Mouse (Mus musculus) erythroblast, adult 5-6 weeks (primary cell): ENCODE measurements around the gene Slc4a1. TPM values are rescaled to one million over a fixed set of nuclear protein-coding genes. Genes with fewer than 3 reads are reported as not detected.
"Not testable (repeated sequence)": the region's sequence is repeated elsewhere in the genome, so short reads cannot be mapped to it uniquely, and the experiment has no call there.

Experiments
- ATAC-seq: replicated peaks from 2 replicates; pipeline ENCODE4 v1.8.0; 2016; ENCODE audit warnings: moderate number of reproducible peaks, mild to moderate bottlenecking, moderate TSS enrichment, inconsistent platforms; ENCODE audit not compliant: poor library complexity, low FRiP score, severe bottlenecking
- total RNA-seq, 2 experiments: library from RNA; stranded (forward) in 1 of 2; stranded (reverse) in 1 of 2; fragments of 150-400 nt in 1 of 2; fragments of 200-764, 138-1000 nt in 1 of 2; gene quantifications; 2 replicates each; pipeline versions ENCODE4 v1.2.3 to v1.2.4; 2015 to 2017; ENCODE audit warnings: low replicate concordance in 2 of 2

Gene Slc4a1
- total RNA-seq (2015; ENCODE audit: low replicate concordance) (4,977 and 5,433 TPM in 2 replicates), total RNA-seq (2017; ENCODE audit: low replicate concordance) (6,454 and 7,565 TPM in 2 replicates)

DNA sequence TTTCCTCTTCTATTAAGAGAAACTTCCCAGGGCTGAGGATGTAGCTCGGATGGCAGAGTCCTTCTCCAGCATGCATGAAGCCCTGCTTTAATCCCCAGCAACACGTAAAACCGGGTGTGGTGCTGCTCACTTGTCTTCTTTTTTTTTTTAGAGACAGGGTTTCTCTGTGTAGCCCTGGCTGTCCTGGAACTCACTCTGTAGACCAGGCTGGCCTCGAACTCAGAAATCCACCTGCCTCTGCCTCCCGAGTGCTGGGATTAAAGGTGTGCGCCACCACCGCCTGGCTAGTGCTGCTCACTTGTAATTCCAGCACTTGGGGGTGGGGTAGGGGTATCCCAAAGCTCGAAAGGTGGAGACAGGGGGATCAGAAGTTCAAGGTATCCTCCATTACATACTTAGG is at the start of gene Slc4a1:
Slc4a1 (minus strand) TSS at position 101 of the 400 bp plus-strand sequence.
- ATAC-seq, result peak; percentile 2

DNA sequence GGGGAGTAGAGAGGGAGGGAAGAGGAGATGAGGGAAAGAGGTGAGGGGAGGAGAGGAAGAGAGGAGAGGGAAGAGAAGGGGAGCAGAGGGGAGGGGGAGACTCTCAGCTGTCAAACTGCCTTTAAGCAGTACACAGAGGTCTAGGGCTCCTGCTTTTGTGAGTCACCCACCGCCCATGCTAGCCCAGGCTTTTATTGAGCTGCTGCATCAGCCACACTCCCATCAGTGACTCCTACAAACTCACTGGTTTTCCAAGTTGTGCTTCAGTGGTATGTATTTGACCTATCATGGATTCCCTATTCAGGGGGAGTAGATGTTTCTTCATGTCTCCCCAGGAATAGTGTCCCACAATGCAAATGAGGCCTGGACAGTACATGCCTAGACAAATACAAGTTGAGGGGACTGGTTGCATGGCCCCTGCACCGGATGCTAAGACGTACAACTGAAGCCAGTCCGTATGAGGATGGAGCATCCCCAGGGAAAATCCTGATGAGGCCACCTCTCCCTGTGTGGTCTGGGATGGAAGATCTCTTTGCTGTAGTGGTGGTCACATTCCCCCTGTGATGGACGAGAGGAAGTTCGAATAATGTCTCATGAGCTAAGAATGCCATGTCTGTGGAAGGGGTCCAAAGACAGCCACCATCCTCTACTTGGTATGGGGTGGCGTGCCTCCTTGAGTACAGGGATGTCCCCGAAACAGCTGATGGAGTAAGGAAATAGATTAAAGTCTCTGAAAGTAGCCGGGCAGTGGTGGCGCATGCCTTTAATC is 49.2 kb upstream of the Slc4a1 start:
- no peak for ATAC-seq

DNA sequence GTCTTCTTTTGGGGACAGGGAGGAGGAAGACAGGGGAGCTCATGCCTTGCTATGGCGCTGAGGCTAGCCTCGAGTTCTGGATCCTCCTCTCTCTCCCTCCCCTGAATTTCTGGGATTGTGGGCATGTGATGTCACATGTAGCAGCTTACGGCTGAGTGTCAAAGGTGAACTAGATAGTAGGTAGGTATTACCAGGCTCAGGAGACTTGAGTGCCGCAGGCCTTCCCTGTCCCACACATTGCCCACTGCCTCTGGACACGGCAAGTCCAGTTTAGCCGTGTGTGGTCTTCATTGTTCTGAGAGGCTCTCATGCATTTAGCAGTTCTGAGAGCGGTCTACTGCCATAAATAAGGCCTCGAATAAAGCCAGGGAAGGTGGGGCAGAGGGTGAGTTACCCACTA is 47.1 kb upstream of the Slc4a1 start:
- ATAC-seq, result no peak

DNA sequence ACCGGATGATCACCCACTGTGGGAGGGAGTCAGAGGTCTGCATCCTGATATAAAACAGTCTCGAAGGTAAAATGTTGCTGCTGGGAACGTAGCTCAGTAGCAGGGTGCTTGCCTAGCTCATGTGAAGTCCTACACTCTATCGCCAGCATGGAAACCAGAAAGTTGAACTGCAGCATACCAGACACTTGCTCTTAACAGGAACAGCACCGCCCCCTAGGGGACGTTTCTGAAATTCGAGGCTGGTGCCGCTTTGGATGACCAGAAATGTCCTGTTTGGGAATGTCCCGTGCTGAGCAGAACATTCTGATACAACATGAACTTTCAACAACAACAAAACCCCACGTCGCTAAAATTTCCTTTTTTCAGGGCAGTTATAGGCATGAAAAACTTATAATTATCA is 45.7 kb upstream of the Slc4a1 start:
- ATAC-seq, result peak; percentile 53

DNA sequence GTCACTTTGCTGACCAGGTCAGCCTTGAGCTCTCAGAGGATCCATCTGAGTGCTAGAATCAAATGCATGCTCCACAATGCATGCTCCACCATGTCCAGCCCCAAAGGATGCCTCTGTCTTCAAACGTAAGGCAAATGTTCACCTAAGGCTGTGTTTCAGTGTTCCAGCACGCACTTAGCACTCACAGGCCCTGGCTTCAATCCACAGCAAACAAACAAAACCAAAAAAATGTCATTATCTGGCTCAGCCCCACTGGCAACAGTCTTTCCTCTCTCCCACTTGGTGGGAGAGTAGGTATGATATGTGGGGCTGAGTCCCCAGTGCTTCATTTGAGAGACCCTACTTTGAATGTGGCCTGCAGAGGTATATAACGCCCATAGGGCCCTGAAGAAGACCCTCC is 45.1 kb upstream of the Slc4a1 start:
- ATAC-seq, result no peak

DNA sequence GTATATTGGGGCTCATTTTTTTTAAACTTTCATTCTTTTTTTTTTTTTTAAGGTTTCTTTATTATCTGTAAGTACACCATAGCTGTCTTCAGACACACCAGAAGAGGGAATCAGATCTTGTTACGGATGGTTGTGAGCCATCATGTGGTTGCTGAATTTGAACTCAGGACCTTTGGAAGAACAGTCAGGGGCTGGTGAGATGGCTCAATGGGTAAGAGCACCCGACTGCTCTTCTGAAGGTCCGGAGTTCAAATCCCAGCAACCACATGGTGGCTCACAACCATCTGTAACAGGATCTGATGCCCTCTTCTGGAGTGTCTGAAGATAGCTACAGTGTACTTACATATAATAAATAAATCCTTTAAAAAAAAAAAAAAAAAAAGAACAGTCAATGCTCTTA is 44.3 kb upstream of the Slc4a1 start:
- ATAC-seq, result not testable (repeated sequence)

DNA sequence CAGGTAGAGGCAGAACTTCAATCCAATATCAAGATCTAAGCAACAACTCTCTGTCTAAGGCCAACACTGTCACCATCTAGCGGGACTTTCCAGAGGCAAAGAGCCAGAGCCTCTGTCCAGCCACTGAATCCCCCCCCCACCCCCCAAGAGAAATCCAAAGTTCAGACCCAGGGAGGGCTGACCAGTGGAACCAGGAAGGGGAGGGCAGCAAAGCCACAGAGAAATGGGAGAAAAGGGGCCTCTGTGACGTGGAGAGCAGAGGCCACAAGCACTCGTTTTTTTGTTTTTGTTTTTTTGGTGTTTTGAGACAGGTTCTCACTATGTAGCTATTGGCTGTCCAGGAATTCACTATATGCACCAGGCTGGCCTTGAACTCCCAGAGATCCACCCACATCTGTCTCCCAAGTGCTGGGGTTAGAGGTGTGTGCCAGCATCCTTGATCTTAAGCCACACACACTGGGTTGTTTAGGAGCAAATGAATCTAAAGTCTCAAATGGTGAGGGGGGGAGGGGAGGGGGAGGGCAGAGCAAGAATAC is 43.9 kb upstream of the Slc4a1 start:
- ATAC-seq, result no peak

DNA sequence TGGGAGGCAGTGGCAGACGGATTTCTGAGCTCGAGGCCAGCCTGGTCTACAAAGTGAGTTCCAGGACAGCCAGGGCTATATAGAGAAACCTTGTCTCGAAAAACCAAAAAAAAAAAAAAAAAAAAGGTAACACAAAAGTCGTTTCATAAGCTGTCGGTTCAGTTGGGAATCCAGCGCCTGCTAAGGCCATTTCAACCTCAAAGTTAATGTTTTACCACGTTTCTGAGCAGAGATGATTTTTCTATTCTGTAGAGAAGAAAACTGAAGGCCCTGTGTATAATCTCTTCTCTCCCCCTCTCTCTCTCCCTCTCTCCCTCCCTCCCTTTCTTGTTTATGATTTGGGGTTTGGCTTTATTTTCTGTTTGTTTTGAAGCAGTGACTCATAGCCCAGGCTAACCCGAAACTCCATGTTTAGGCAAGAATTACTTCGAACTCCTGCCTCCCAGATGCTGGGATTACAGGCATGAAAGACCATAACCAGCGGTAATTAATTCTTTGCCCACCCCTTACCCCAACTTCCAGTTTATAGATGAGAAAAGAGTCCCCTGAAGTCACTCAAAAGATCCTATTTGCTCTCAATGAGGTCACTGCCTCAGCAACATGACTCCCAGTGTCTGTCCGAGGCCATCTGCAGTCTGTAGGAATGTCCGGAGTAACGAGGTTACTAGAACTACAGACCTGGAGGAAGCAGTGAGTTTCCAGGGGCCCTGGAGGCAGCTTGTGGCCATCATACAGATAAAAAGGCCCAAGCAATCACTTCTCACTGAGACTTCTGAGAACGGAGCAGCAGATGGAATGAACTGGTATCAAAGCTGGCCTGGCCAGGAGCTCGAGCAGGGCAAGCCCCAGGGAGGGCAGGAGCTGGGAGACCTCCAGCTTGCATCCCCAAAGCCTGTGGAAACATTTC is 43.1 kb upstream of the Slc4a1 start:
- no peak for ATAC-seq

DNA sequence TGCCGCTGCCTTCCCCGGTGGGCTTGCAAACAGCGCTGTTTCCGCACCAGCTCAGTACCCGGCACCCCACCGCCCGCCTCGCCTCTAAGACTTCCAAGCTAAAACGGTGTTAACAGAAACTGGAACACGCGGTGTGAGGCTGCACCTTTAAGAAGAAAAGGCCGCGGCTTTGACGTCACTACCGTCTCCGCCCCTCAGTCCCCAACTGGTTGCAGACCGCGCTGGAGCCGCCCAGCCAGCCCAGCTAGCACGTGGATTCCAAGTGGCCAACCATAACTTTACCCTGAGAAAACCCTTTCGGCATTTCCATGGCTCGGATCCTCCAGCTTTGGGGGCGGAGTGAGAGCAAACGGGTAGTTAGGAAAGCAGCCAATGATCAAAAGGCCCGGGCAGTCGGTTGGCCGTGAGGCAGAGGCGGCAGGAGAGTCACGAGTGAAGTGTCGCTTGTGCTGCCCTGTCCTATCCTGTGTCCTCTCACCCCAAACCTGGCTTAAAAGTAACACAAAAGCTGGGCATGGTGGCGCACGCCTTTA is 42.4 kb upstream of the Slc4a1 start:
- ATAC-seq, result peak; percentile 78

DNA sequence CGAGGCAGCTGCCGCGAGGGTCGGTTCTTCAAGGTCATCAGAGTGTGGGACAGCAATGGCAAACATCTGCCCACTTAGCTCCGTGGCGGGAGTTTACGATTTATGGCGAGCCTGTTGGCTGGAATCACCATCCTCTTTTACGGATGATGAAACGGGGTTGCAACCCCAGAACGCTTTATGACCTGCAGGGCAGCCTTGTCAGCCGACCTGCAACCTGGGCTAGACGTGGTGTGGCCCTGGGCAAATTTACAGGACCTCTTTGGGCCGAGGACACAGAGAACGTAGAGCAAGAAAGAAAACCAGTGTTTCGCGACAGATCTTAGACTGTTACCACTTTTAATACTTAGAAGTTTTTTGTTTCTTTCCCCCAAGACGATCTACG is 41.8 kb upstream of the Slc4a1 start, which contains the start of gene Slc25a39:
Slc25a39 (minus strand) TSS at position 113 of the 382 bp plus-strand sequence.
- ATAC-seq, result no peak

DNA sequence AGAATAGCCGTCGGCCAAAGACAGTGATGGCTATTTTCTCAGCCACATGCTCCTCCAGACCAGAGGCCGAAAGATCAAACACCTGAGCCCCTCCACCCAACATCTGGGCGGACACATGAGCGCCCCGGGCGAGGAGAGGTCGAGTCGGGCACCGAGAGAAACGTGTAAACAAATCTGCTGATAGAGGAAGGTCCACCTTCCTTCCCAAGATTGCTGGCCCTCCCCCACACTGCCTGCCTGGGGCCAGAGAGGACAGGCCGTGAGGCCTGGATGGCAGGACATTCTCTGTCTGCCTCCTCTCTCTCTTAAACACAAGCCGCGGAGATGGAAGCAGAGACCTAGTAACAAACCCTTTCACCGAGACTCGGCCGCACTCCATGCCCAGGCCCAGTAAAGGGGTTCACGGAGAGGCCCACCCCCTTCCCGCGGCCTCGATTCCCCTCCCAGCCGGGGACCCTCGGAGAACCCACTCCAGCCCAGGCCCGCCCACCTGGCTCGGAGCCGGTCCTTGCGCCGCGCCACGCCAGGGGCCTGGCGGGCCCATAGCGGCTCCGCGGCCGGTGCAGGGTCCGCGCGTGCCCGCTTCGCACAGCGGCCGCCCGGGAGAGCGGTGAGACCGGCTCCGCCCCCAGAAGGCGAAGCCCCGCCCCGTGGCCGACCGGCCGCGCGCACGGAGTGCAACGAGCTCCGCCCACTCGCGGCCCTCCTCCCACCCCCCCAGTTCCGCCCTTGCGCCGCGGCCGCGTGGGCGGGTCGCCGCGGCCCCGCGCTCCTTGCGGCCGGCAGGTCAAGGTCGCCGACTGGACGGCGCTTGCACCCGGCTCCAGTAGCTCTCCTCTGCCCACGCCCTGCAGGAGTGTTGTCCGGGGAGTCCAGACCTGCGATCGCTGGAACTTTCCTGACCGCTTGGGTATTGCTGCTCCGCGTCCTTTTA is 41.2 kb upstream of the Slc4a1 start:
- ATAC-seq, result peak; percentile 53

DNA sequence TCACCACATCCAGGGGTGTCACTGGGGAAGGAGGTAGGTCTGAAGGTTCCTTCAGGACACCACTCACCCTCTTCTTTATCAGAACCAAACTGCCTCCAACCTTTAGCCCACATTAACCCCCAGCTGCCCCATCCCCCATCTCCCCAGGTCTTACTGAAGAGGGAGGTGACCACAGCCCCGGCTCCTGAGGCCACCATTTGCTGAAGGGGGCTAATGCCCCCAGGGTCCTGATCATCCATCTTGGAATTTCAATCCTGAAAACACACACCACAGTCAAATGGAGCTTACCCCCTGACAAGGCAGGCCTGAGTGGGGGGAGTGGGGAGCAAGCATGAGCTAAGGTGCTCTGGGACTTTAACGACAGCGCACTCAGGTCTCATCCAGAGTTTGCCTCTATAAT is 40.4 kb upstream of the Slc4a1 start:
- ATAC-seq, result peak; percentile 0; the same call in 1 of the 2 replicates

DNA sequence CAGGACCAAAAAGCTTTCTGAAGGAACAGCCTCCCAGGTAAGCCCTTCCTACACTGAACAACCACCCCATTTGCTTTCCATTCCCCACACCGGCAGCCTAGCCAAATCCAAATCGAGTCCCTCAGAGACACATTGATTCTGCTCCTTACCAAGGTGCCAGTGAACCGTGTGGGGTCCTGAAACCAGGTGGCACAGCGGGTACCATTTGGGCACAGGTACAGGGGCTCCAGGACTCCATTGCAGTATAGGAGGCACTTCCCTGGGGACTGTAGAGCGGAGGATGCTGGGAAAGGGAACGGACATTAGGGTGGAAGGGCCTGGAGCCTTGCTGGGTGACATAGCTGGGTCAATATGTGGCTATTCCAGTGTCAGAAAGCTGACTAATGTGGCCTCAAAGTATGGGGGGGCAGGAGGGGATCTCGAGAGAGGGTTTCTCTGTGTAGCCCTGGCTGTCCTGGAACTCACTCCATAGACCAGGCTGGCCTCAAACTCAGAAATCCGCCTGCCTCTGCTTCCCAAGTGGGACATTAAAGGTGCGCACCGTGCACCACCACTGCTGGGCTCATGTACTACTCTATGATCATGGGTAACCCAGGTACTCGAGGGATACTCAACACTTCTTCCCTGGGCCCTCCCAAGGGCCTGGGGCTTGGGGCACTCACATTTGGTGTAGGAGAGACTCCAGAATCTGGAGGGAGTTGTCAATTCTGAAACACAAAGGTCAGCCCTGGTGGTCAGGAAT is 39.7 kb upstream of the Slc4a1 start:
- no peak for ATAC-seq

DNA sequence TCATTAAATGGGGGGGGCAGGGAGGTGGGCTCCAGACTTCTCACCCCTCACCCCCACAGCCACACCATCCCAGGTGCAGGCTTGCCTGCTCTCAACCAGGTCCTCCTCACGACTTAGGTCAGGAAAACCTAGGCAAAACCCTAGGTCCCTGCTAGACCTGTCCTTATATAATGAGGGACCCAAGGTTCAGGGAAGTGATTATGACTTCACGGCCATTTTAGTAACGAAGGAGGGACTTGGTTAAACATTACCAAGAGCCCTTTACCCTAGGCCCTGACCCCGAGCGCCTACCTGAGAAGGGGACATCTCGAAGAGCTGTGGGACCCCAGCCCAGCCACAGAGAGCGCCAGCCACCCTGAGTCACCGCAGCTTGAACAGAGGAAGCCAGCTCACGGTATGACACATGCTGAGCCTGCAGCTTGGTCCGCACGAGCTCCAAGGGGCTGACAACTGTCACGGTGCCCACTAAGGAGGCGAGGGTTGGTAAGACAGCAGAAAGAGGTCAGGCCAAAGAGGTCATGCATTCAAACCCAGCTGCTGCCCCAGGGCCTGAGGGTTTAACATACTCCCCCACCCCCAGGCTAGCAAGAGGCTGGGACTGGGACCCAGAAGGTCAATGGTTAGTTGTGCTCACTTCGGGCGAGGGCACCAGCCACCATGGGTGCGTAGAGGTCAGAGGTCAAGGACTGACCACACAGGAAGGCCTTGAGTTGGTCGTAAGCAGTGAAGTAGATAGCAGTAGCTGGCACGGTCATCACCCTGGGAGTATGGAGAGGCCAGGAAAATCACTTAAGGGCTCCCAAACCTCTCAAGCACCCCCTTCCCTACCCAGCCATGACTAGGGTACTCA is 38.4 kb upstream of the Slc4a1 start:
- ATAC-seq, result no peak

DNA sequence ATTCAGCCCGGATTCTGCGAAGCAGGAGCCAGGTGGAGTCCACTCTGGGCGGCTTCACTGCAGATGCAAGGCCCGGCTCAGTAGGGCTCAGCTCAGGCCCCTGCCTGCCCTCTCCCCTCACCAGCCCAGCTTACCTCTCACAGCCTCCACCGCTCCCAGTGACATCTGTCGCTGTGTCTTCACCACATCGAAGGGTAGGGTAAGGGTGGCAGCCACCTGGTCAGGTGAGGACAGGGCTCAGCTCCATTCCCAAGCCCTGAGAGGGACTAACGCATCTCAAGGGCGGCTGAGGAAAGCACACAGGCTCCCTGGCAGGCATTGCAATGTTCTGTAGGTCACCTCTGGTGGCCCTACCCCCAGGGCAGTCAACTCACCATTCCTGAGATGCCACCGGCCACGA is 37.7 kb upstream of the Slc4a1 start:
- ATAC-seq, result no peak

DNA sequence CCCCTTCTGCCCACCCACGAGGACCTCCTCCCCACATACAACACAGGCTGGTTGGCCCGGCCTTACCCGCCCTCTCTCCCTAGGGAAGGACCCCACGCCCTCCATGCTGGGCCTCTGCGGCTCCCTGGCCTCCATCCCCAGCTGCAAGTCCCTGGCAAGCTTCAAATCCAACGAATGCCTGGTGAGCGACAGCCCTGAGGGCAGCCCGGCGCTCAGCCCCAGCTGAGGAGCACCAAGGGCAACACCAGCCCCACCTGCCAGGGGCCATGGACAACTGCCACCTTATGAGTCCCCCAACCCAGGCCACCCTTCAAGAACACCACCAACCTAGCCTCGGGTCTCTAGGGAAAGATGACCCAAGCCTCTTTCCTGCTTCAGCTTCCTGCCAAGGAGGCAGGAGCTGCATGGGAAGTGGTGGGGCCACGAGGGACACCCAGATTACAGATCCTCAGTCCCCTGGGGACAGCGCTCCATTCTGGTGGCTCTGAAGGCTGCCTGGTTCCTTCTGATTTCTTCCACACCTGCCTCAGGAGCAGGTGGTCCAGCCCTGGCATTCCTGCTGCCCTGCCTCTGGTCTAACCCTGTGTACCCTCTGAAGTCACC is 36.0 kb upstream of the Slc4a1 start:
- ATAC-seq, result no peak

DNA sequence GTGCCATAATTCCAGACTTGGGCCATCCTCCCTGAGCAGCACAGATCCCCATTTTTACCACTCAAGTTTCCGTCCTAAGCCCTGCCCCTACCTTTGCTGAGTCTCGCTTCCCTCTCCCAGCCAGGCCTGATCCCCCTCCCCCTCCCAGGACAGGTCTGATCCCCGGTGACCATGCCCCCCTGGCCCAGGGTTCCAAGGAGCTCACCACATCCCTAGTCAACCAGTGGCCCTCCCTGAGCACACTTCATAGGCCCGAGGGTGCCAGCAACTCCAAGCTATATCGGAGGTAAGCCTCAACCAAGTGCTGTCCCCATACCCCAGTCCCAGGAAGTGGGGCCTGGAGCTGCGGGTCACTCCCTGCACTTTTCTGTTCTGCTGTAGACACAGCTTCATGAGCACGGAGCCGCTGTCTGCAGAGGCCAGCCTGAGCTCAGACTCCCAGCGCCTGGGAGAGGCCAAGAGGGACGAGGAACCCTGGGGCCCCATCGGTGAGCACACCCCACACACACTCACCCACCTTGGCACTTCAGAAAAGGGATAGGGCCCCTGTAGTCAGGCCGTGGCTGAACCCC is 34.6 kb upstream of the Slc4a1 start:
- ATAC-seq, result no peak
